Mouse (Mus musculus): ENCODE measurements around the gene Plxna1. TPM values are rescaled to one million over a fixed set of nuclear protein-coding genes. Genes with fewer than 3 reads are reported as not detected.

Gene Plxna1
- polyA plus RNA-seq, 1 experiment from 2014 or later: 19.5 TPM

DNA sequence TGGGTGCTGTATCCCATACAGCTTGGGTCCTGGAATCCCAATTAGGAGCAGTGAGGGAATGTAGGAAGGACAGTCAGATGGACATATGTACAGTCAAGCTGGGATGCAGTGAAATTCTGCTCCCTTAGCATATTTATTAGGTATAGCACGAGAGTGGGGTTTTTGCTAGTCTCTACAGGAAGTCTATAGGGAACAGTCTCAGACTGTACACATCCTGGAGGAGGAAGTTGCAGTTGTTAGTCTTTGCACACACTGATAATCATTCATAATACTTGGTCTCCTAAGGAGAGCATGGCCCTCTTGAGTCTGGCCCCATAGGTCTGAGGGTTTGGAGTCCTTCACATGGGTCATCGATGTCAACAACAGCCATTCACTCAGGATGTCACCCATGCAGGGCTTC, 50.9 kb downstream of the Plxna1 start:
- Histone ChIP-seq H3K27ac (ENCODE audit: low read length) (no peak overlapping the region), H3K4me2 (replicated peaks; ENCODE audit: low read depth, low read length) (no peak overlapping the region), H3K9ac (replicated peaks; ENCODE audit: low read length) (no peak overlapping the region), H3K4me1 (ENCODE audit: insufficient read depth, low read length) (0 out of 2 replicates have a peak, but pooled peaks cover 5% of the 10 kb centered on the region), H3K27me3 (ENCODE audit: insufficient read depth, low read length) (no peaks in the 10 kb centered on the region), H3K9me3 (ENCODE audit: low read length) (no peaks in the 10 kb centered on the region; the same call in 1 of the 2 replicates), H3K36me3 (ENCODE audit: insufficient read depth, low read length) (0 out of 2 replicates have a peak, but pooled peaks cover 3% of the 10 kb centered on the region), H3K4me3 (ENCODE audit: low read length) (no peak overlapping the region)
- 56% methylated on average over 2 of the region's 2 CpGs for WGBS
- peak; percentile 11; the same call in 1 of the 2 replicates for ATAC-seq (ENCODE audit: low FRiP score, low TSS enrichment)

GRCm38 (mm10) chr6:89310236-89310635, 52.2 kb downstream of the Plxna1 start:
- Histone ChIP-seq H3K9ac (replicated peaks; ENCODE audit: low read length) (no peak overlapping the region), H3K4me1 (ENCODE audit: insufficient read depth, low read length) (0 out of 2 replicates have a peak, but pooled peaks cover 5% of the 10 kb centered on the region), H3K27ac (ENCODE audit: low read length) (no peak overlapping the region), H3K36me3 (ENCODE audit: insufficient read depth, low read length) (no peaks in the 10 kb centered on the region), H3K27me3 (ENCODE audit: insufficient read depth, low read length) (no peaks in the 10 kb centered on the region), H3K4me2 (replicated peaks; ENCODE audit: low read depth, low read length) (no peak overlapping the region), H3K9me3 (ENCODE audit: low read length) (no peaks in the 10 kb centered on the region; the same call in none of the 2 replicates), H3K4me3 (ENCODE audit: low read length) (no peak overlapping the region)
- WGBS: 63% methylated on average over 9 of the region's 9 CpGs
- ATAC-seq (ENCODE audit: low FRiP score, low TSS enrichment): no peak

- H3K4me2 ChIP-seq (replicated peaks; ENCODE audit: low read depth, low read length): no peak overlapping the region
- no peak overlapping the region for H3K4me3 ChIP-seq (ENCODE audit: low read length)
- no peak overlapping the region for H3K9ac ChIP-seq (replicated peaks; ENCODE audit: low read length)
- no peaks in the 10 kb centered on the region for H3K36me3 ChIP-seq (ENCODE audit: insufficient read depth, low read length)
- no peak overlapping the region for H3K27ac ChIP-seq (ENCODE audit: low read length)
- H3K27me3 ChIP-seq (ENCODE audit: insufficient read depth, low read length): no peaks in the 10 kb centered on the region
- ATAC-seq (ENCODE audit: low FRiP score, low TSS enrichment): no peak
- WGBS: 62% methylated on average over 6 of the region's 6 CpGs
- 0 out of 2 replicates have a peak, but pooled peaks cover 5% of the 10 kb centered on the region for H3K4me1 ChIP-seq (ENCODE audit: insufficient read depth, low read length)
- H3K9me3 ChIP-seq (ENCODE audit: low read length): no peaks in the 10 kb centered on the region; the same call in none of the 2 replicates
Observed at GRCm38 (mm10) chr6:89308213-89308973, 54.0 kb downstream of the Plxna1 start.

DNA sequence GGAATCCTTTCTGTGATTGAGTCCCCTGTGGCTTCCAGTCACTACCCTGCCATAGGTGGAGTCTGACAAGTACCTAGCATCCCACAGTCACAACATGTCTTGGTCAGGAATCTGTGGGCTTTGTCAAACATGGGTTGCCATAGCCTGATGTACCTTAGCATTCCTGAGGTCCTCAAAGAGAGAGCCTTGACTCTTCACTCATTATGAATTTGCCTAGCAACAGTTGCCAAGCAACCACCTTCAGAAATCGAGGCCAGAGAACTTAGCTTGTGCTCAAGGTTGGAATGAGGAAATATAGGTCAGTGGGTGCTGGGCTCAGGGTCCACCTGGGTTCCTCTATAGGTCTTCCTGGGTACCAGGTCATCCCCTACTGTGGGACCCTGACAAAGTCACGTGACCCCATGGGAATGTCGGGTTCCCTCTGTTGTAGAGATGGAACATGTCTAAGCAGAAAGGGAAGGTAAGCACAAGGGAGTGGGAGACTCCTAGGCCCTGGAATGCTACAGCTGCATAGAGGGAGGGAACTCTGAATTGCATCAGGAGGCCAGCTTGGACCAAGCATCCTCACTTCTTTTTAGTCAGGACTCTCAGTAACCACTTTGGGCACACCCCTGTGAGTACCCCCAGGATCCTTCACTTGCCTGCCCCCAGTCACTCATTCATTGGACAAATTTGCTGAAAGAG, 57.9 kb downstream of the Plxna1 start:
- H3K4me3 ChIP-seq (ENCODE audit: low read length): no peak overlapping the region
- no peak overlapping the region for H3K27ac ChIP-seq (ENCODE audit: low read length)
- ATAC-seq (ENCODE audit: low FRiP score, low TSS enrichment): no peak
- H3K4me1 ChIP-seq (ENCODE audit: insufficient read depth, low read length): no peaks in the 10 kb centered on the region; the same call in 1 of the 2 replicates
- H3K27me3 ChIP-seq (ENCODE audit: insufficient read depth, low read length): no peaks in the 10 kb centered on the region
- 72% methylated on average over 3 of the region's 3 CpGs for whole genome bisulfite sequencing
- no peak overlapping the region for H3K4me2 ChIP-seq (replicated peaks; ENCODE audit: low read depth, low read length)
- no peaks in the 10 kb centered on the region for H3K36me3 ChIP-seq (ENCODE audit: insufficient read depth, low read length)
- no peaks in the 10 kb centered on the region; the same call in none of the 2 replicates for H3K9me3 ChIP-seq (ENCODE audit: low read length)
- no peak overlapping the region for H3K9ac ChIP-seq (replicated peaks; ENCODE audit: low read length)

DNA sequence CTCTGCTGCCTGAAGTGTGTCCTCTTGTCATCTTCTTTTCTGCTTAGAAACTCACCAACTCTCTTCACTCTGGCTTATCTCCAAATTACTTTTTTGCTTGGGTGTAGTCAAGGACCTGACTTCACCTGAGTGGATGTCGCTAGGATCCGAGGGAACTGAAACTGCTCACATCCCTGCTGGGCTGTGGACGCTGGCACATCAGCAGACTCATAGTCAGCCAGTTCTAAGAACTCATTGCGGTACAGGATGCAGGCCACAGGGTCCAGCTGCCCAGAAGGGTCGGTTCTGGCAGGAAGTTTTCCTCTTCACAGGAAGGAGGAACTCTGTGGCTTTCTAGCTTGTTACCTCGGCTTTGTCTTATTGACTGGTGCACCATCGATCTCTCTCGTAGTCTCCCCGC, 62.6 kb downstream of the Plxna1 start:
- Histone ChIP-seq H3K4me2 (replicated peaks; ENCODE audit: low read depth, low read length) (no peak overlapping the region), H3K4me1 (ENCODE audit: insufficient read depth, low read length) (no peaks in the 10 kb centered on the region; the same call in 1 of the 2 replicates), H3K9ac (replicated peaks; ENCODE audit: low read length) (no peak overlapping the region), H3K36me3 (ENCODE audit: insufficient read depth, low read length) (no peaks in the 10 kb centered on the region), H3K9me3 (ENCODE audit: low read length) (no peaks in the 10 kb centered on the region), H3K27me3 (ENCODE audit: insufficient read depth, low read length) (no peaks in the 10 kb centered on the region), H3K27ac (ENCODE audit: low read length) (no peak overlapping the region), H3K4me3 (ENCODE audit: low read length) (no peak overlapping the region)
- ATAC-seq (ENCODE audit: low FRiP score, low TSS enrichment): no peak
- 79% methylated on average over 9 of the region's 9 CpGs for WGBS

GRCm38 (mm10) chr6:89296909-89297695, 65.3 kb downstream of the Plxna1 start:
- WGBS: 68% methylated on average over 15 of the region's 15 CpGs
- H3K36me3 ChIP-seq (ENCODE audit: insufficient read depth, low read length): no peaks in the 10 kb centered on the region
- no peak overlapping the region for H3K4me2 ChIP-seq (replicated peaks; ENCODE audit: low read depth, low read length)
- H3K27ac ChIP-seq (ENCODE audit: low read length): no peak overlapping the region
- no peak for ATAC-seq (ENCODE audit: low FRiP score, low TSS enrichment)
- no peaks in the 10 kb centered on the region for H3K27me3 ChIP-seq (ENCODE audit: insufficient read depth, low read length)
- H3K4me3 ChIP-seq (ENCODE audit: low read length): no peak overlapping the region
- H3K9me3 ChIP-seq (ENCODE audit: low read length): no peaks in the 10 kb centered on the region
- H3K9ac ChIP-seq (replicated peaks; ENCODE audit: low read length): no peak overlapping the region
- no peaks in the 10 kb centered on the region; the same call in 1 of the 2 replicates for H3K4me1 ChIP-seq (ENCODE audit: insufficient read depth, low read length)

DNA sequence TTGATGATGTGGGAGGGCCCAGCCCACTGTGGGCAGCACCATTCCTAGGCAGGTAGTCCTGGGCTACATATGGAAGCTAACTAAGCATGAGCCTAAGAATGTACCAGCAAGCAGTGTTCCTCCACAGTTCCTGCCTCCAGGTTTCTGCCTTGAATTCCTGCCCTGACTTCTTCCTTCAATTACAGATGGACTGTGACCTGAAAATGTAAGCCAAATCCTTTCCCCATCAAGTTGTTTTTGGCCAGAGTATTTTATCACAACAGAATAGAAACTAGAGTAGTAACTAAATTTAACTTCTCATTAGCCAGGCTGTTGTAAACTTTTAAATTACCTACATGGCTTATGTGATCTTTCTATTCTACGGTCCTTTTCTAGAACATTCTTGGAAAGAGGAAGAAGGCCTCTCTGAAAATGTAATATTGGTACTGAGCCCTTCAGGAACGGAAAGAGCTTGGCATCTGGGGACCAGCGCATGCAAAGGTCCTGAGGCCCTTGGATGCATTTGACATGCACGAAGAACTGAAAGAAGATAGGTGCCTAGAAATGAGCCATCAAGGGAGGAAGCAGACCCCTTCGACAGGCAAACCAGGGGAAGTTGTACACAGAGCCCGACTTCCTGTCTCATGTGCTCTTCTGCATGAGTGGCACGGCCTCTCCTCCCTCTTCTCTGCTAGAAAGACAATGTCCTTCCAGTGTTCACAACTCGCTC, 66.3 kb downstream of the Plxna1 start:
- no peaks in the 10 kb centered on the region for H3K27me3 ChIP-seq (ENCODE audit: insufficient read depth, low read length)
- H3K9ac ChIP-seq (replicated peaks; ENCODE audit: low read length): no peak overlapping the region
- H3K4me3 ChIP-seq (ENCODE audit: low read length): no peak overlapping the region
- ATAC-seq (ENCODE audit: low FRiP score, low TSS enrichment): no peak
- WGBS: 85% methylated on average over 8 of the region's 8 CpGs
- no peak overlapping the region for H3K4me2 ChIP-seq (replicated peaks; ENCODE audit: low read depth, low read length)
- H3K27ac ChIP-seq (ENCODE audit: low read length): no peak overlapping the region
- H3K9me3 ChIP-seq (ENCODE audit: low read length): no peaks in the 10 kb centered on the region
- no peaks in the 10 kb centered on the region for H3K36me3 ChIP-seq (ENCODE audit: insufficient read depth, low read length)
- H3K4me1 ChIP-seq (ENCODE audit: insufficient read depth, low read length): no peaks in the 10 kb centered on the region; the same call in 1 of the 2 replicates

- ATAC-seq (ENCODE audit: low FRiP score, low TSS enrichment): no peak
Observed at GRCm38 (mm10) chr6:89294621-89295020, 67.8 kb downstream of the Plxna1 start.

GRCm38 (mm10) chr6:89291494-89291893, 70.9 kb downstream of the Plxna1 start:
- Histone ChIP-seq H3K4me3 (ENCODE audit: low read length) (no peak overlapping the region), H3K27ac (ENCODE audit: low read length) (no peak overlapping the region), H3K4me2 (replicated peaks; ENCODE audit: low read depth, low read length) (no peak overlapping the region), H3K27me3 (ENCODE audit: insufficient read depth, low read length) (no peaks in the 10 kb centered on the region), H3K36me3 (ENCODE audit: insufficient read depth, low read length) (no peaks in the 10 kb centered on the region), H3K4me1 (ENCODE audit: insufficient read depth, low read length) (no peaks in the 10 kb centered on the region), H3K9ac (replicated peaks; ENCODE audit: low read length) (no peak overlapping the region), H3K9me3 (ENCODE audit: low read length) (no peaks in the 10 kb centered on the region)
- ATAC-seq (ENCODE audit: low FRiP score, low TSS enrichment): no peak
- WGBS: 28% methylated on average over 7 of the region's 7 CpGs

More at GRCm38 (mm10) chr6:89294621-89295020, 67.8 kb downstream of the Plxna1 start:
- no peaks in the 10 kb centered on the region for H3K9me3 ChIP-seq (ENCODE audit: low read length)
- WGBS: 20% methylated on average over 1 of the region's 1 CpGs
- no peaks in the 10 kb centered on the region for H3K27me3 ChIP-seq (ENCODE audit: insufficient read depth, low read length)
- H3K36me3 ChIP-seq (ENCODE audit: insufficient read depth, low read length): no peaks in the 10 kb centered on the region
- H3K4me3 ChIP-seq (ENCODE audit: low read length): no peak overlapping the region
- no peak overlapping the region for H3K9ac ChIP-seq (replicated peaks; ENCODE audit: low read length)
- H3K27ac ChIP-seq (ENCODE audit: low read length): no peak overlapping the region
- no peak overlapping the region for H3K4me2 ChIP-seq (replicated peaks; ENCODE audit: low read depth, low read length)
- H3K4me1 ChIP-seq (ENCODE audit: insufficient read depth, low read length): no peaks in the 10 kb centered on the region

Measured in kidney, embryonic 16.5 days (tissue).